Mouse (Mus musculus) ovary, adult 18-20 months (tissue): ENCODE measurements around the gene Slc22a15.

Experiments used
- DNase-seq: peaks from one replicate; pipeline ENCODE4 v3.0.0; 2022; ENCODE audit warnings: low spot score, mixed read lengths

Slc22a15 gene

GRCm38 (mm10) chr3:101811931-101812330 is 112.3 kb downstream of the Slc22a15 start:
- DNase-seq: no peak

- no peak for DNase-seq
Measured at GRCm38 (mm10) chr3:101807646-101808045, 116.6 kb downstream of the Slc22a15 start.

- DNase-seq: no peak
Measured at GRCm38 (mm10) chr3:101806941-101807340, 117.3 kb downstream of the Slc22a15 start.

- DNase-seq: peak; percentile 74
Measured at GRCm38 (mm10) chr3:101806149-101806548, 118.1 kb downstream of the Slc22a15 start.
